Mouse (Mus musculus) gastrocnemius, postnatal 36 days (tissue): ENCODE data around the gene F13a1. TPM values are rescaled to one million over a fixed set of nuclear protein-coding genes. Genes with fewer than 3 reads are reported as not detected.
A peak's percentile ranks its signal among the peaks of the same experiment; 100 is the strongest.

ENCODE experiments used
- DNase-seq, 2 experiments: peaks; one replicate each; pipeline ENCODE4 v3.0.0; 2022
- intact Hi-C: fragments of 180-260 bp; cut with DNase I; formaldehyde crosslinking; loops from one replicate; pipeline ENCODE4 v1.15.1; 2025
- long read RNA-seq, 2 experiments: library from polyadenylated mRNA; stranded (forward); transcript quantifications; one replicate each; pipeline ENCODE4 v2.0.0; 2021
- total RNA-seq, 2 experiments: library from RNA; stranded (reverse); gene quantifications; 2 replicates each; pipeline ENCODE4 v1.2.3; 2021

The F13a1 gene
- total RNA-seq: 10 to 100 TPM in 1 of 2 experiments, 1 to 10 TPM in 1; 8.7 to 11.6 TPM
- long read RNA-seq, experiment 1: 0 reads
- long read RNA-seq, experiment 2, partial matches to known transcripts: 1 of 2 reads
- long read RNA-seq, experiment 2, other reads (novel, unspliced or antisense): 0 of 2 reads

- intact Hi-C loops: no loop called here
- DNase-seq: no peak
Measured at GRCm38 (mm10) chr13:37050126-37050525, at the start of gene F13a1. F13a1 (minus strand) TSS chr13:37050244.

GRCm38 (mm10) chr13:37091620-37092019 lies 41.6 kb upstream of the F13a1 start:
- no peak for DNase-seq
- intact Hi-C loops: no loop called here

- no peak for DNase-seq
- intact Hi-C loops: no loop called here
Measured at GRCm38 (mm10) chr13:37089104-37089503, 39.1 kb upstream of the F13a1 start.

- intact Hi-C loops: no loop called here
Measured at GRCm38 (mm10) chr13:37081506-37082241, 31.6 kb upstream of the F13a1 start.

GRCm38 (mm10) chr13:37071390-37071789 lies 21.3 kb upstream of the F13a1 start:
- DNase-seq: no peak
- intact Hi-C loops: no loop called here

More at GRCm38 (mm10) chr13:37081506-37082241, 31.6 kb upstream of the F13a1 start:
- no peak for DNase-seq

- DNase-seq: no peak
- intact Hi-C loops: no loop called here
Measured at GRCm38 (mm10) chr13:37070824-37071223, 20.8 kb upstream of the F13a1 start.

GRCm38 (mm10) chr13:37060810-37061209 lies 10.8 kb upstream of the F13a1 start:
- intact Hi-C loops: no loop called here
- no peak for DNase-seq

GRCm38 (mm10) chr13:37056662-37057061 lies 6.6 kb upstream of the F13a1 start:
- DNase-seq: peak in 1 of 2 experiments; percentile 9
- intact Hi-C loops: no loop called here

- intact Hi-C loops: no loop called here
Measured at GRCm38 (mm10) chr13:37049631-37050030, 413 bp downstream of the F13a1 start.

GRCm38 (mm10) chr13:37049018-37049417 lies 1.0 kb downstream of the F13a1 start:
- intact Hi-C loops: no loop called here
- DNase-seq: peak in 1 of 2 experiments; percentile 14

More at GRCm38 (mm10) chr13:37049631-37050030, 413 bp downstream of the F13a1 start:
- DNase-seq: no peak

- intact Hi-C loops: no loop called here
Measured at GRCm38 (mm10) chr13:37045005-37045404, 5.0 kb downstream of the F13a1 start.

GRCm38 (mm10) chr13:37034745-37035144 lies 15.3 kb downstream of the F13a1 start:
- intact Hi-C loops: no loop called here
- no peak for DNase-seq

More at GRCm38 (mm10) chr13:37045005-37045404, 5.0 kb downstream of the F13a1 start:
- DNase-seq: no peak

- intact Hi-C loops: no loop called here
Measured at GRCm38 (mm10) chr13:37025996-37026579, 24.0 kb downstream of the F13a1 start.

GRCm38 (mm10) chr13:37021575-37021974 lies 28.5 kb downstream of the F13a1 start:
- DNase-seq: no peak
- intact Hi-C loops: no loop called here

More at GRCm38 (mm10) chr13:37025996-37026579, 24.0 kb downstream of the F13a1 start:
- no peak for DNase-seq

GRCm38 (mm10) chr13:37010771-37011170 lies 39.3 kb downstream of the F13a1 start:
- intact Hi-C loops: no loop called here

GRCm38 (mm10) chr13:37006224-37006623 lies 43.8 kb downstream of the F13a1 start:
- intact Hi-C loops: no loop called here
- DNase-seq: no peak

More at GRCm38 (mm10) chr13:37010771-37011170, 39.3 kb downstream of the F13a1 start:
- DNase-seq: no peak

- intact Hi-C loops: no loop called here
- DNase-seq: no peak
Measured at GRCm38 (mm10) chr13:36999210-36999705, 50.8 kb downstream of the F13a1 start.

- intact Hi-C loops: no loop called here
- DNase-seq: no peak
Measured at GRCm38 (mm10) chr13:36993593-36993992, 56.5 kb downstream of the F13a1 start.

GRCm38 (mm10) chr13:36988392-36988791 lies 61.7 kb downstream of the F13a1 start:
- intact Hi-C loops: no loop called here
- DNase-seq: no peak

- intact Hi-C loops: no loop called here
- no peak for DNase-seq
Measured at GRCm38 (mm10) chr13:36973016-36973415, 77.0 kb downstream of the F13a1 start.

- intact Hi-C loops: no loop called here
- no peak for DNase-seq
Measured at GRCm38 (mm10) chr13:36972226-36972625, 77.8 kb downstream of the F13a1 start.
